Mouse (Mus musculus): ENCODE measurements at regions not wholly inside any gene's neighbourhood (a gene's known extent, or its start where the extent isn't known, plus 50 kb on each side); places are given as distances from the start of the nearest gene placed in this dataset.

DNA sequence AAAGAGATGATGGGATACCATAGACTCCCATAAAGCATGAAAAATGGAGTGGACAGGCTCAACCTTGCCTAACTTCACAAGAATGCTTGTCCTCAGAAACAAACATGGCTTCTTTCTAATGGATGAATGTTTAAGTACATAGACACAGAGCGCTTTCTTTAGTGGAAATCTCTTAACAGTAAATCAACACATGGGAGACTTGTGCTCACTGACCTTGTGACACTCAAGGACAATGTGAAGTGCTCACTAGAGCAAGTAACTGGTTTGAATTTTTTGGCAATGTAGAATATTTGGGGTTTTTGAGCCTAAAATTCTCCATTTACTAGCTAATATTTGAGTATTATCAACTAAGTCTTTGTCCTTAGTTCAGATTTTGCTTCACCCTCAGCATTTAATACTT, 88.0 kb downstream of the Tent5c start:
- DNase-seq (ENCODE audit: low read depth, low spot score), result no peak

- DNase-seq (ENCODE audit: low read depth, low spot score), result no peak
These were observed 91.6 kb downstream of the Tent5c start for GRCm38 (mm10) chr3:100397491-100397890.

GRCm38 (mm10) chr3:100394911-100395604, 94.1 kb downstream of the Tent5c start:
- DNase-seq (ENCODE audit: low read depth, low spot score), result no peak

- DNase-seq (ENCODE audit: low read depth, low spot score), result no peak
These were observed 95.2 kb downstream of the Tent5c start for GRCm38 (mm10) chr3:100393956-100394355.

DNA sequence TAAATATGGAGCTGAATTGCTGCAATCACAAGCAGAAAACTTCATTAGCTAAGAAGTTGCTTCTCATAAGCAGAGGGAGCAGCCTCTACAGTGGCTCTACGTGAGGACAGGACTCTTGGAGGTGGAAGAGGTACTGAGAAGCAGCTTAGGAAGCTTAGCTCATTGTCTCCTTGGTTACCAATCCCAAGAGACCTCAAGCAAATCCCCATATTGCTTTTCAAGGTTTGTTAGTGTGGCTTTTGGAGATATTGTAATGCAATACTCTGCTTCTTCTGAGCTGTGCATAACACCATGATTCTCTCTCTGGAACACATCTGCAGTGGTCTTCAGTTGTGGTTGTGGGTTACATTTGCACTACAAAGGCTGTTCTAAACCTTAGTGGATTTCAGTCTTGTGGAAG, 106.9 kb downstream of the Tent5c start:
- DNase-seq (ENCODE audit: low read depth, low spot score), result no peak

GRCm38 (mm10) chr3:100381363-100381762, 107.8 kb downstream of the Tent5c start:
- DNase-seq (ENCODE audit: low read depth, low spot score), result no peak

GRCm38 (mm10) chr3:100376162-100376561, 113.0 kb downstream of the Tent5c start:
- DNase-seq (ENCODE audit: low read depth, low spot score), result no peak

GRCm38 (mm10) chr3:100366884-100367840, 122.0 kb downstream of the Tent5c start:
- no peak for DNase-seq (ENCODE audit: low read depth, low spot score)

- no peak for DNase-seq (ENCODE audit: low read depth, low spot score)
These were observed 122.7 kb downstream of the Tent5c start for GRCm38 (mm10) chr3:100366447-100366846.

- peak; percentile 11 for DNase-seq (ENCODE audit: low read depth, low spot score)
These were observed 123.7 kb downstream of the Tent5c start for GRCm38 (mm10) chr3:100365354-100365945.

- peak; percentile 56 for DNase-seq (ENCODE audit: low read depth, low spot score)
These were observed 124.4 kb downstream of the Tent5c start for GRCm38 (mm10) chr3:100364706-100365105.

DNA sequence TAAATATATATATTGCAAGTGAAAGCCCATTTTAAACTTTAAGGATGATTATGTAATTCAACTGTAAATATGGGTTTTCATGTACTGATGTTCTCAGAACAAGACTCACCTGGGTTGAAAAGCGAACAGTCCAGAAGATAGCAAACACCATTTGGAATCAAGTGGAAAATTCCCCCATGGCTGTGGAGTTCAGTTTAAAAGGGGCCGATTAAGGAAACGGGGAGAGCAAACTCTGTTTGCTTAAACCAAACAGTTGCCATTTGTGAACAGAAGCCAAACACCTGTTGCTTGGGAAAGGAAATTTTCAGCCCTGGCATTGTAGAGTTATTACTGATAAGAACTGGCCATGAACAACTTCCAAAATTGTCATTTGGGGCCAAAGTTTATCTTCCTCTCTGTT, 126.1 kb downstream of the Tent5c start:
- DNase-seq (ENCODE audit: low read depth, low spot score), result no peak

- DNase-seq (ENCODE audit: low read depth, low spot score), result no peak
These were observed 129.1 kb downstream of the Tent5c start for GRCm38 (mm10) chr3:100360019-100360418.

- DNase-seq (ENCODE audit: low read depth, low spot score), result peak; percentile 67
These were observed 130.1 kb downstream of the Tent5c start for GRCm38 (mm10) chr3:100359036-100359435.

- DNase-seq (ENCODE audit: low read depth, low spot score), result no peak
These were observed 155.6 kb downstream of the Tent5c start for GRCm38 (mm10) chr3:100333478-100333877.

DNA sequence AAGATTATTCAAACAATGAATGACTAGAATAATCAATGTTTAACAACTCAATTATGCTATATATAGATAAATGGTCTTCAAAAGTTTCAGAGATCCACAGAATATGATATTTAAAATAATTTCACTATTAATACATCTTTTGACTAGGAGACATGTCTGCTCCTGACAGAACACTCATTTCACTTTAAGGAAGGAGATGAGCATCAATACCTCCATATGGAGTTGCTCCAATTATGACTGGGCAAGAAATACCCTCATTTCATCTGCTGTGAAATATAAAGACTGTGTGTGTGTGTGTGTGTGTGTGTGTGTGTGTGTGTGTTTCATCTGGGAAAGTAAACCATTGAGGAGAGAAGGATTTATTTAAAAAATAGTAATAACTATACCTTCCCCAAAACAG, 156.2 kb upstream of the Wdr3 start:
- DNase-seq (ENCODE audit: low read depth, low spot score), result no peak

- DNase-seq (ENCODE audit: low read depth, low spot score), result no peak
These were observed 125.6 kb upstream of the Wdr3 start for GRCm38 (mm10) chr3:100287818-100288217.

- no peak for DNase-seq (ENCODE audit: low read depth, low spot score)
These were observed 104.8 kb upstream of the Wdr3 start for GRCm38 (mm10) chr3:100266976-100267375.

DNA sequence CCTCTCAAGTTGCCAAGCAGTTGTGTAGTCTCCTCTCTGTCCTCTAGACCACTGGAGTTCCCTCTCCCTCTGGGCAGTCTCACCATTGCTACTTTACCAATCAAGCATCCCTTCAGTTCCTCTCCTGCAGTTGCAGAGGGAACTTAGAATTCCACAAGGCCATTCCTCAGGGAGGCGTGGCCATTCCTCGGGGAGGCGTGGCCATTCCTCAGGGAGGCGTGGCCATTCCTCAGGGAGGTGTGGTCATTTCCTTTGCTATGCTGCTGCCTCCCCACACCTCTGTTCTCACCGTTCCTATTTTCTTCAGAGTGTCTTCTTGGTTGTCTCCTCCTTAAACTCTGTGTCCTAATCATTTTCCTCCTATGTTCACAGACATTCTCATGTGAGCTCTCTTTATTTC, 102.8 kb upstream of the Wdr3 start:
- DNase-seq (ENCODE audit: low read depth, low spot score), result no peak

All from telencephalon, adult 2 months (tissue).